Mouse (Mus musculus): ENCODE measurements around the gene Aco2. TPM values are rescaled to one million over a fixed set of nuclear protein-coding genes. Genes with fewer than 3 reads are reported as not detected.
A peak's percentile ranks its signal among the peaks of the same experiment; 100 is the strongest.
"Not testable (repeated sequence)": the region's sequence is repeated elsewhere in the genome, so short reads cannot be mapped to it uniquely, and the experiment has no call there.

The Aco2 gene
- polyA plus RNA-seq, 1 experiment from 2014 or later, result 200 TPM

- H3K4me1 ChIP-seq (ENCODE audit: control insufficient read depth, insufficient read depth, low read length), result no peaks in the 10 kb centered on the region
- ATAC-seq (ENCODE audit: insufficient read depth, low FRiP score, low TSS enrichment) (no peak), DNase-seq (ENCODE audit: low spot score) (no peak)
- no peak overlapping the region for H3K4me2 ChIP-seq (ENCODE audit: low read depth)
- H3K4me3 ChIP-seq (ENCODE audit: low read depth, low read length), result no peak overlapping the region
- H3K27me3 ChIP-seq (ENCODE audit: control insufficient read depth, insufficient read depth, low read length), result no peaks in the 10 kb centered on the region
- no peaks in the 10 kb centered on the region for H3K9me3 ChIP-seq (ENCODE audit: control insufficient read depth, low read length)
- WGBS, result 92% methylated on average over 5 of the region's 5 CpGs
- H3K36me3 ChIP-seq (ENCODE audit: control insufficient read depth, insufficient read depth, low read length), result peaks cover 2% of the 10 kb centered on the region; the same call in 1 of the 2 replicates
- H3K27ac ChIP-seq (ENCODE audit: low read depth, low read length), result no peak overlapping the region
- H3K9ac ChIP-seq (ENCODE audit: low read length), result no peak overlapping the region
Observed at GRCm38 (mm10) chr15:81897607-81898285, 25.6 kb downstream of the Aco2 start.

- WGBS, result 90% methylated on average over 2 of the region's 2 CpGs
Observed at GRCm38 (mm10) chr15:81898751-81899150, 26.6 kb downstream of the Aco2 start.

DNA sequence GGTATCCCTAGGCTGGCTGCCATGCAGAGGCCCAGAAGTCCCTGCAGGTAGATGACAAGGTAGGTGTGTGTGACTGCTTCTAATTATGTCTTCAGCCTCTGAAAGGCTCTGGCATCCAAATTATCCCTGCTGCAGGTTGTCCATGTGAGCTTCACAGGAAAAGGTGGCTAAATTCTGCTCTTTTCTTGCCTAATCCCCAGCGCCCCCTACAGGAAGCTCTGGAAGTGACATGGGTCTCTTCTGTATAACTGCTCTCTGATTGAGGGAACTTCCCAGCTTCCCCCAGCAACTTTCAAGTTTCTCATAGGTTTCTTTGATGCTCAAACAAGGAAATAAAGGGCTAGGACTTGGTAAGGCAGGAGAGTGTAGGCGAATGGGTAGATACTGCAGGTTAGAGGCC is 32.8 kb downstream of the Aco2 start:
- H3K9me3 ChIP-seq (ENCODE audit: control insufficient read depth, low read length), result no peaks in the 10 kb centered on the region
- no peak overlapping the region for H3K9ac ChIP-seq (ENCODE audit: low read length)
- no peak overlapping the region for H3K4me3 ChIP-seq (ENCODE audit: low read depth, low read length)
- no peaks in the 10 kb centered on the region for H3K27me3 ChIP-seq (ENCODE audit: control insufficient read depth, insufficient read depth, low read length)
- H3K27ac ChIP-seq (ENCODE audit: low read depth, low read length), result no peak overlapping the region
- peaks cover 21% of the 10 kb centered on the region for H3K36me3 ChIP-seq (ENCODE audit: control insufficient read depth, insufficient read depth, low read length)
- H3K4me2 ChIP-seq (ENCODE audit: low read depth), result no peak overlapping the region
- peak; percentile 64 for DNase-seq (ENCODE audit: low spot score)
- no peaks in the 10 kb centered on the region for H3K4me1 ChIP-seq (ENCODE audit: control insufficient read depth, insufficient read depth, low read length)
- 42% methylated on average over 2 of the region's 2 CpGs for WGBS
- ATAC-seq (ENCODE audit: insufficient read depth, low FRiP score, low TSS enrichment), result no peak

More at GRCm38 (mm10) chr15:81898751-81899150, 26.6 kb downstream of the Aco2 start:
- DNase-seq (ENCODE audit: low spot score), result no peak
- H3K27me3 ChIP-seq (ENCODE audit: control insufficient read depth, insufficient read depth, low read length), result no peaks in the 10 kb centered on the region
- no peaks in the 10 kb centered on the region for H3K4me1 ChIP-seq (ENCODE audit: control insufficient read depth, insufficient read depth, low read length)
- H3K9me3 ChIP-seq (ENCODE audit: control insufficient read depth, low read length), result no peaks in the 10 kb centered on the region
- H3K9ac ChIP-seq (ENCODE audit: low read length), result no peak overlapping the region
- no peak overlapping the region for H3K27ac ChIP-seq (ENCODE audit: low read depth, low read length)
- no peak overlapping the region for H3K4me2 ChIP-seq (ENCODE audit: low read depth)
- ATAC-seq (ENCODE audit: insufficient read depth, low FRiP score, low TSS enrichment), result no peak
- no peak overlapping the region for H3K4me3 ChIP-seq (ENCODE audit: low read depth, low read length)
- peaks cover 5% of the 10 kb centered on the region; the same call in 1 of the 2 replicates for H3K36me3 ChIP-seq (ENCODE audit: control insufficient read depth, insufficient read depth, low read length)

GRCm38 (mm10) chr15:81907953-81908352 is 35.8 kb downstream of the Aco2 start:
- Histone ChIP-seq H3K27me3 (ENCODE audit: control insufficient read depth, insufficient read depth, low read length) (no peaks in the 10 kb centered on the region), H3K4me2 (ENCODE audit: low read depth) (no peak overlapping the region), H3K36me3 (ENCODE audit: control insufficient read depth, insufficient read depth, low read length) (peaks cover 29% of the 10 kb centered on the region), H3K9ac (ENCODE audit: low read length) (no peak overlapping the region), H3K4me3 (ENCODE audit: low read depth, low read length) (no peak overlapping the region), H3K27ac (ENCODE audit: low read depth, low read length) (no peak overlapping the region), H3K9me3 (ENCODE audit: control insufficient read depth, low read length) (no peaks in the 10 kb centered on the region), H3K4me1 (ENCODE audit: control insufficient read depth, insufficient read depth, low read length) (no peaks in the 10 kb centered on the region)
- DNase-seq (ENCODE audit: low spot score) (no peak), ATAC-seq (ENCODE audit: insufficient read depth, low FRiP score, low TSS enrichment) (no peak)
- WGBS, result 94% methylated on average over 8 of the region's 8 CpGs

GRCm38 (mm10) chr15:81908767-81909166 is 36.7 kb downstream of the Aco2 start:
- not testable (repeated sequence) for H3K27me3 ChIP-seq (ENCODE audit: control insufficient read depth, insufficient read depth, low read length); H3K9ac ChIP-seq (ENCODE audit: low read length); H3K9me3 ChIP-seq (ENCODE audit: control insufficient read depth, low read length); DNase-seq (ENCODE audit: low spot score); ATAC-seq (ENCODE audit: insufficient read depth, low FRiP score, low TSS enrichment); H3K4me3 ChIP-seq (ENCODE audit: low read depth, low read length); H3K4me1 ChIP-seq (ENCODE audit: control insufficient read depth, insufficient read depth, low read length); H3K27ac ChIP-seq (ENCODE audit: low read depth, low read length); H3K4me2 ChIP-seq (ENCODE audit: low read depth)
- 91% methylated on average over 4 of the region's 4 CpGs for WGBS
- H3K36me3 ChIP-seq (ENCODE audit: control insufficient read depth, insufficient read depth, low read length), result peaks cover 28% of the 10 kb centered on the region

GRCm38 (mm10) chr15:81912498-81912897 is 40.4 kb downstream of the Aco2 start:
- Histone ChIP-seq H3K27me3 (ENCODE audit: control insufficient read depth, insufficient read depth, low read length) (no peaks in the 10 kb centered on the region), H3K9ac (ENCODE audit: low read length) (no peak overlapping the region), H3K4me2 (ENCODE audit: low read depth) (no peak overlapping the region), H3K9me3 (ENCODE audit: control insufficient read depth, low read length) (no peaks in the 10 kb centered on the region), H3K4me3 (ENCODE audit: low read depth, low read length) (no peak overlapping the region), H3K36me3 (ENCODE audit: control insufficient read depth, insufficient read depth, low read length) (peaks cover 43% of the 10 kb centered on the region), H3K4me1 (ENCODE audit: control insufficient read depth, insufficient read depth, low read length) (no peaks in the 10 kb centered on the region), H3K27ac (ENCODE audit: low read depth, low read length) (no peak overlapping the region)
- WGBS, result 75% methylated on average over 2 of the region's 2 CpGs
- DNase-seq (ENCODE audit: low spot score) (no peak), ATAC-seq (ENCODE audit: insufficient read depth, low FRiP score, low TSS enrichment) (no peak)

- WGBS, result 82% methylated on average over 5 of the region's 5 CpGs
- no peak overlapping the region for H3K4me3 ChIP-seq (ENCODE audit: low read depth, low read length)
- DNase-seq (ENCODE audit: low spot score) (no peak), ATAC-seq (ENCODE audit: insufficient read depth, low FRiP score, low TSS enrichment) (no peak)
- H3K27me3 ChIP-seq (ENCODE audit: control insufficient read depth, insufficient read depth, low read length), result no peaks in the 10 kb centered on the region
- H3K4me1 ChIP-seq (ENCODE audit: control insufficient read depth, insufficient read depth, low read length), result no peaks in the 10 kb centered on the region
- peaks cover 32% of the 10 kb centered on the region for H3K36me3 ChIP-seq (ENCODE audit: control insufficient read depth, insufficient read depth, low read length)
- no peak overlapping the region for H3K27ac ChIP-seq (ENCODE audit: low read depth, low read length)
- no peak overlapping the region for H3K4me2 ChIP-seq (ENCODE audit: low read depth)
- H3K9me3 ChIP-seq (ENCODE audit: control insufficient read depth, low read length), result no peaks in the 10 kb centered on the region
- no peak overlapping the region for H3K9ac ChIP-seq (ENCODE audit: low read length)
Observed at GRCm38 (mm10) chr15:81914668-81915067, 42.6 kb downstream of the Aco2 start.

DNA sequence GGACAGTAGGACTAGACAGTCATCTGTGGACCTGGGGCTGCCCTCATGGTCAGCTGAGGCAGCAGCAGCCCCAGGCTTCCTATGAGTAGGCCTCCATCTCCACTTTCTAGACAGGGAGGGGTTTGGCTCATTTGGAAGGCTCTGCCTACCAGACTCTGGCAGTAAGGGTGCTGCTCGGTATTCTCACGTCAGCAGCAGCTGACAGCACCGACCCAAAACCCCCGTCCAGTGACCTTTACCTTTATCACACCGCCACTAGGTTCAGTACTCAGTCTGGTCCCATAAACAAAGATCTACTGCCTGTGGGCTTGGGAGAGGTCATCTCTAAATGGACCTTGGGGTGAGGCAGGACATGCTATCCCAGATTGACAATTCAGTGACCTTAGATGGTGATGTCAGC is 43.6 kb downstream of the Aco2 start:
- Histone ChIP-seq H3K27me3 (ENCODE audit: control insufficient read depth, insufficient read depth, low read length) (no peaks in the 10 kb centered on the region), H3K4me2 (ENCODE audit: low read depth) (no peak overlapping the region), H3K4me1 (ENCODE audit: control insufficient read depth, insufficient read depth, low read length) (no peaks in the 10 kb centered on the region), H3K4me3 (ENCODE audit: low read depth, low read length) (no peak overlapping the region), H3K36me3 (ENCODE audit: control insufficient read depth, insufficient read depth, low read length) (peaks cover 29% of the 10 kb centered on the region), H3K9ac (ENCODE audit: low read length) (no peak overlapping the region), H3K9me3 (ENCODE audit: control insufficient read depth, low read length) (no peaks in the 10 kb centered on the region), H3K27ac (ENCODE audit: low read depth, low read length) (no peak overlapping the region)
- ATAC-seq (ENCODE audit: insufficient read depth, low FRiP score, low TSS enrichment), result no peak
- no peak for DNase-seq (ENCODE audit: low spot score)
- WGBS, result 85% methylated on average over 5 of the region's 5 CpGs

DNA sequence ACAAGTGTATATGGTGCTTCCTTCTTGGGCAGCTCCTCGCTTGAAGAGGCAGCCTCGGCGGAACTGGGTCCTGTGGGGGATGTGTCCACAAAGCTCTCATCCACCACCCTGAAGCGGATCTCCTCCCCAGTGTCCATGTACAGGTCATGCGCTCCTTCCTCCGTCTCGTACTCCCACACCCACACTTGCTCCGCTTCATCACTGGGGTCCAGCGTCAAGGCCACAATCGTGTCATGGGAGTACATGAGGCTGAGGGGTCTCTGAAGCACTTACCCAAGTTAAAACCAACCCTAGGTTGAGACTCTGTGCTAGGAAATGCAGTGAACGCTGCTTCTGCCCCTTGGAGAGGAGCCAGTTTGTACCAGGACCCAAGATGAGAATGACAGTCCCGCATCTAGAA is 45.1 kb downstream of the Aco2 start:
- H3K36me3 ChIP-seq (ENCODE audit: control insufficient read depth, insufficient read depth, low read length), result peaks cover 26% of the 10 kb centered on the region
- 90% methylated on average over 12 of the region's 12 CpGs for WGBS
- no peak for ATAC-seq (ENCODE audit: insufficient read depth, low FRiP score, low TSS enrichment)
- no peak overlapping the region for H3K9ac ChIP-seq (ENCODE audit: low read length)
- no peak overlapping the region for H3K4me3 ChIP-seq (ENCODE audit: low read depth, low read length)
- H3K27me3 ChIP-seq (ENCODE audit: control insufficient read depth, insufficient read depth, low read length), result no peaks in the 10 kb centered on the region
- H3K4me2 ChIP-seq (ENCODE audit: low read depth), result no peak overlapping the region
- no peak for DNase-seq (ENCODE audit: low spot score)
- H3K27ac ChIP-seq (ENCODE audit: low read depth, low read length), result no peak overlapping the region
- H3K9me3 ChIP-seq (ENCODE audit: control insufficient read depth, low read length), result no peaks in the 10 kb centered on the region
- no peaks in the 10 kb centered on the region for H3K4me1 ChIP-seq (ENCODE audit: control insufficient read depth, insufficient read depth, low read length)
